Mouse (Mus musculus): Measurements from ENCODE around the gene Hamp2.
"Not testable (repeated sequence)": the region's sequence is repeated elsewhere in the genome, so short reads cannot be mapped to it uniquely, and the experiment has no call there.

Gene Hamp2

DNA sequence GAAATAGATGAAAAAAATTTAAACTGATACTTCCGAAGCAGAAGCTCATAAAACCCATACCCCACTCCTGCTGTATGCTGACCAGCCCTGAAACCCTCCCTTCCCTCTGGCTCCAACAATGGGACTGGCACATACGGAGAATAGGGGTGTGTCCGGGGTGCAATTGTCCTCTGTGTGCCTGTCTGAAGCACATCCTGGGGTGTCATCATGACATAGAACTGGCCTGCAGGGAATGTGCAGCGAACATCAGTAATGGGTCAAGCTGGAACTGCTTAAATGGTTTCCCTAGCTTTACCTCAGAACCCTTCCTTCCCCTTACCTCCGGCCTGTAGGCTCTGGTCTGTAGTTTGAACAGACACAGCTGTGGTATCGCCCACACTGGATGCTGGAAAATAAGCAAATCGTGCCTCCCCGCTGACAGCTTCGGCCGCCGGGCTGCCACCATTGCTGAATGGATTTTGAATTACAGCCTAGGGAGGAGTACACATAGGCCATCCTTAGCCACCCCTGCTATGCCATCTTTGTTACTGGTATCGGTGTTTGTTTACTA, 30.6 kb upstream of the Hamp2 start:
- no peak for ATAC-seq (ENCODE audit: insufficient number of reproducible peaks, low FRiP score, low TSS enrichment)

GRCm38 (mm10) chr7:30954036-30954435, 29.6 kb upstream of the Hamp2 start:
- no peak for ATAC-seq (ENCODE audit: insufficient number of reproducible peaks, low FRiP score, low TSS enrichment)

GRCm38 (mm10) chr7:30953459-30953858, 29.0 kb upstream of the Hamp2 start:
- ATAC-seq (ENCODE audit: insufficient number of reproducible peaks, low FRiP score, low TSS enrichment) = no peak

- no peak for ATAC-seq (ENCODE audit: insufficient number of reproducible peaks, low FRiP score, low TSS enrichment)
Observed at GRCm38 (mm10) chr7:30952441-30953265, 28.2 kb upstream of the Hamp2 start.

GRCm38 (mm10) chr7:30949902-30950301, 25.4 kb upstream of the Hamp2 start:
- not testable (repeated sequence) for ATAC-seq (ENCODE audit: insufficient number of reproducible peaks, low FRiP score, low TSS enrichment)

DNA sequence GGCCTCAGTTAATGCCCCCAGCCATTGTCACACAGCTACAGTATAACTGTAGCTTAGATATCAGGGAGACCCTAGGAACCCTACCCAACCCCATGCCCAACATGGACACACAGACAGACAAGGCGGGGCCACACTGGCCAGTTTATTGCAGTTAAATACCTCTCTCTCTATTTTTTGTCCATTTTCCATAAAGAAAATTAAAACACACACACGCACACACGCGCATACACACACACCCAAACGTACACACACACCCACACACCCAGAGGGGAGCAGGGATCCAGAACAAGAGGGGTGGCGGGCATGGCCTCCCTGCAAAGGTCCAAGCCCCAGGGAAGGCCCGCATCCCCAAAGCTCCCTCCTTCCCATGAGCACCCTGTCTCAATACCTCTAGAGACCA, 21.4 kb upstream of the Hamp2 start:
- no peak for ATAC-seq (ENCODE audit: insufficient number of reproducible peaks, low FRiP score, low TSS enrichment)

GRCm38 (mm10) chr7:30945466-30945865, 21.0 kb upstream of the Hamp2 start:
- not testable (repeated sequence) for ATAC-seq (ENCODE audit: insufficient number of reproducible peaks, low FRiP score, low TSS enrichment)

- not testable (repeated sequence) for ATAC-seq (ENCODE audit: insufficient number of reproducible peaks, low FRiP score, low TSS enrichment)
Observed at GRCm38 (mm10) chr7:30944706-30945105, 20.2 kb upstream of the Hamp2 start.

GRCm38 (mm10) chr7:30943909-30944635, 19.6 kb upstream of the Hamp2 start, which contains the start of gene Hamp:
Gene Hamp, minus strand, starts transcription at chr7:30944032.
- ATAC-seq (ENCODE audit: insufficient number of reproducible peaks, low FRiP score, low TSS enrichment) = no peak

GRCm38 (mm10) chr7:30942365-30942764, 17.9 kb upstream of the Hamp2 start:
- not testable (repeated sequence) for ATAC-seq (ENCODE audit: insufficient number of reproducible peaks, low FRiP score, low TSS enrichment)

- not testable (repeated sequence) for ATAC-seq (ENCODE audit: insufficient number of reproducible peaks, low FRiP score, low TSS enrichment)
Observed at GRCm38 (mm10) chr7:30940070-30940469, 15.6 kb upstream of the Hamp2 start.

GRCm38 (mm10) chr7:30935422-30936099, 11.1 kb upstream of the Hamp2 start:
- not testable (repeated sequence) for ATAC-seq (ENCODE audit: insufficient number of reproducible peaks, low FRiP score, low TSS enrichment)

DNA sequence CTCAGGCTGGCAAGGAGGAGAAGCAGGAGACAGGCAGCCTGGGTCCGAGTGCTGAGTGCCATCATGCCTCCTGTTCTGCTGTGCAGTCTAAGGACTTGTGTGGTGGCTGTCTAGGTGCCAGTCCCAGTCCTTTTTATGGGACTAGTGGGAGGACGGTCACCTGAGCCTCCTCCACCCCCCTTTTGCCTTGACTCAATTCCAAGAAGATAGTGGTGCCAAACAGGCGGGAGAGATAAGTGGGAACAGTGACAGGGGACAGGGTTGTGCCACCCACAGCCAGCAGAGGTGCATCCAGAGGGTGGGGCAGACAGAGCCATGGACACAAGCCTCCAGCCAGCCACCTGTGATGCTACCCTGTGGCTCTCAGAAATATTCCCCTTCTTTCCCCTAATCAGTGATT, 410 bp downstream of the Hamp2 start:
- no peak for ATAC-seq (ENCODE audit: insufficient number of reproducible peaks, low FRiP score, low TSS enrichment)

GRCm38 (mm10) chr7:30922490-30922889, 2.0 kb downstream of the Hamp2 start:
- ATAC-seq (ENCODE audit: insufficient number of reproducible peaks, low FRiP score, low TSS enrichment) = not testable (repeated sequence)

- no peak for ATAC-seq (ENCODE audit: insufficient number of reproducible peaks, low FRiP score, low TSS enrichment)
Observed at GRCm38 (mm10) chr7:30920217-30920616, 4.3 kb downstream of the Hamp2 start.

DNA sequence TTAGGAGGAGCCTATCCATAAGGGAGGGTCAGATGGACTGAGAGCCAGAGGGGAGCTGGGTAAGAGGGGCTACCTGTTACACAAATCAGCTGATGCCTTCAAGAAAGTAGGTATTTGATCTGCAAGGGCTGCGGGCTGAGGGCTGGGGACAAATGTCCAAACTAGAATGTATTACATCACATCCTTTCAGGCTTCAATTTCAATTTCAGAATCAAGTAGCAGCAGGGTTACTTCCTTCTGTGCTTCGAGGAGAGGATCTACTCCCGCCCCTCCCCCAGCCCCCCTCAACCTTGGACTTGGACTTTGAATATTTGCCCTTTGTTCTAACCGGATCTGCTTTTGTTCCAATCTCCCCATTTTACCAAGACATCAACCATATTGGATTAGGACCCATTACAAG, 7.3 kb downstream of the Hamp2 start:
- ATAC-seq (ENCODE audit: insufficient number of reproducible peaks, low FRiP score, low TSS enrichment) = no peak

GRCm38 (mm10) chr7:30916713-30917112, 7.8 kb downstream of the Hamp2 start:
- ATAC-seq (ENCODE audit: insufficient number of reproducible peaks, low FRiP score, low TSS enrichment) = no peak

GRCm38 (mm10) chr7:30914732-30915131, 9.7 kb downstream of the Hamp2 start, which contains the start of gene Mag:
Gene Mag, minus strand, starts transcription at chr7:30914873.
- ATAC-seq (ENCODE audit: insufficient number of reproducible peaks, low FRiP score, low TSS enrichment) = no peak

DNA sequence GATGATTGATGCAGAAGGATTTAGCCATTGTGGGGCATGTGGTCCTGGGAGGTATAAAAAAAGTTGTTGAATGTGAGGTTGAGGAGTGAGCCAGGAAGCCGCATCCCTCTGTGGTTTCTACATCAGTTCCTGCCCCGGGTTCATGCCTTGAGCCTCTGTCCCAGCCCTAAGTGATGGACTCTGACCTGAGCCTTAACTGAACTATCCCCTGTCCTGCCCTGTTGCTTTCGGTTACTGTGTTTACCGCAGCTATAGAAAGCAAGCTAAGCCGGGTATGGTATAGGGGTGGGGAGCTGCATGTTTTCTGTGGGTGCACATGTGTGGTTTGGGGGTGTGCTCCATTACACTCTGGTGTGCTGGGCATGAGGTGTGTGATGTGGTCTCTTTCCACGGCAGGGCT, 14.7 kb downstream of the Hamp2 start:
- ATAC-seq (ENCODE audit: insufficient number of reproducible peaks, low FRiP score, low TSS enrichment) = no peak

DNA sequence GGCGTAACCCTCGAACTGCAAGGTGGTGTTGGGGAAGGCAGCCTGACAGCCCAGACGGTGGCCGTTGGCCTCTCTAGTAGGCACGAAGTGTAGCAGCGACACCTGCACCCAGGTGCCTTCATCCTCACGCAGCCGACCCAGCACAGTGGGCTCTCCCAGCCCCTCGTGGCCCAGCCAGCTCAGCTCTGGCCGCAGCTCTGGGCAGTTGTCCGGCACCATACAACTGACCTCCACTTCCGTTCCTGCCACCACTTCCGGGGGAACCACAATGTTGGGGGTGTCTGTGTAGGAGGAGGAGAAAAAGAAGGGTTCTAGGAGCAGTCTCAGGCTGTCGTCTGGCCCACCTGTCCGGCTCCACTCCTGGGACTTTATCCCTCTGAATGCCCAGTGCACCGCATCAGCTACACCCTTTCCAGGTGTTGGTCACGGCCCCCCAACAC, 15.5 kb downstream of the Hamp2 start:
- no peak for ATAC-seq (ENCODE audit: insufficient number of reproducible peaks, low FRiP score, low TSS enrichment)
